Mouse (Mus musculus) bone marrow, adult 2 months (tissue): Measurements from ENCODE around the gene Cx3cl1.

Experiments used
- CTCF ChIP-seq: fragments of 200-500 bp; IDR thresholded peaks from 2 replicates; pipeline ENCODE4 v1.5.1; 2011; ENCODE audit warnings: low read length, control low read depth; ENCODE audit not compliant: control insufficient read depth, insufficient read depth
- POLR2A ChIP-seq: fragments of 200-500 bp; IDR thresholded peaks from 2 replicates; pipeline ENCODE4 v1.6.1; 2011; ENCODE audit warnings: low read depth, mild to moderate bottlenecking, control low read depth, low read length, borderline replicate concordance; ENCODE audit not compliant: control insufficient read depth

DNA sequence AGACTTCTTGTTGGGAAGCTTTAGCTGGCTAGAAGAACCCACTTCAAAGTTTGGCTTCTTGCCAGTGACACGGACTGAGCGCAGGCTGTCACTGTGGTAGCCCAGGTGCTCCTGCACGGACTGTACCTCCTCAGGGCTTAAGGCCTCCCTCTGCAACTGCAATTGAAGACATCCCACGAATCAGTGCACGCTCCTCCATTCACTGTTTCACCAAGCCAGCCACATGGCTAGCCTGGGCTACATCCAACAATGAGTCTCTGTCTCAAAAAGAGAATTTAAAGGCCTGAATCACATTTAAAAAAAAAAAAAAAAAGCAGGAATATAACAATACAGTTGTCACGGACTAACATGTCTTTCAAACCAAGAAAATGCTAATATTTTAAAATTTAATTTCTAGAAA lies 56.5 kb downstream of the Cx3cl1 start:
- TF ChIP-seq POLR2A (no peak), CTCF (no peak)
